Mouse (Mus musculus): ENCODE data around the gene Atl3.
"Not testable (repeated sequence)": the region's sequence is repeated elsewhere in the genome, so short reads cannot be mapped to it uniquely, and the experiment has no call there.

The Atl3 gene

GRCm38 (mm10) chr19:7493352-7494186 lies at the start of gene Atl3:
Atl3 (plus strand) TSS chr19:7494040.
- DNase-seq (ENCODE audit: low read depth, low spot score): peak; percentile 58

GRCm38 (mm10) chr19:7445105-7445504 lies 48.7 kb upstream of the Atl3 start:
- DNase-seq (ENCODE audit: low read depth, low spot score): no peak

GRCm38 (mm10) chr19:7445596-7445995 lies 48.2 kb upstream of the Atl3 start:
- no peak for DNase-seq (ENCODE audit: low read depth, low spot score)

GRCm38 (mm10) chr19:7456803-7457202 lies 37.0 kb upstream of the Atl3 start:
- DNase-seq (ENCODE audit: low read depth, low spot score): no peak

- DNase-seq (ENCODE audit: low read depth, low spot score): no peak
Observed at GRCm38 (mm10) chr19:7458901-7459300, 34.9 kb upstream of the Atl3 start.

GRCm38 (mm10) chr19:7459370-7459769 lies 34.5 kb upstream of the Atl3 start:
- no peak for DNase-seq (ENCODE audit: low read depth, low spot score)

- no peak for DNase-seq (ENCODE audit: low read depth, low spot score)
Observed at GRCm38 (mm10) chr19:7467915-7468314, 25.9 kb upstream of the Atl3 start.

GRCm38 (mm10) chr19:7470643-7471042 lies 23.2 kb upstream of the Atl3 start:
- no peak for DNase-seq (ENCODE audit: low read depth, low spot score)

- DNase-seq (ENCODE audit: low read depth, low spot score): no peak
Observed at GRCm38 (mm10) chr19:7479751-7480248, 14.0 kb upstream of the Atl3 start.

GRCm38 (mm10) chr19:7481541-7482265 lies 12.1 kb upstream of the Atl3 start:
- DNase-seq (ENCODE audit: low read depth, low spot score): peak; percentile 66

- no peak for DNase-seq (ENCODE audit: low read depth, low spot score)
Observed at GRCm38 (mm10) chr19:7482266-7482598, 11.6 kb upstream of the Atl3 start.

GRCm38 (mm10) chr19:7482599-7483511 lies 11.0 kb upstream of the Atl3 start, which contains the start of gene Rtn3:
Rtn3 (minus strand) TSS chr19:7483281.
- DNase-seq (ENCODE audit: low read depth, low spot score): peak; percentile 98

- DNase-seq (ENCODE audit: low read depth, low spot score): no peak
Observed at GRCm38 (mm10) chr19:7483512-7483882, 10.3 kb upstream of the Atl3 start.

- DNase-seq (ENCODE audit: low read depth, low spot score): no peak
Observed at GRCm38 (mm10) chr19:7484076-7484475, 9.8 kb upstream of the Atl3 start.

- no peak for DNase-seq (ENCODE audit: low read depth, low spot score)
Observed at GRCm38 (mm10) chr19:7487680-7488079, 6.2 kb upstream of the Atl3 start.

- no peak for DNase-seq (ENCODE audit: low read depth, low spot score)
Observed at GRCm38 (mm10) chr19:7491960-7492359, 1.9 kb upstream of the Atl3 start.

GRCm38 (mm10) chr19:7492682-7493081 lies 1.2 kb upstream of the Atl3 start:
- no peak for DNase-seq (ENCODE audit: low read depth, low spot score)

GRCm38 (mm10) chr19:7494187-7495015 lies 561 bp downstream of the Atl3 start:
- DNase-seq (ENCODE audit: low read depth, low spot score): peak; percentile 97

GRCm38 (mm10) chr19:7495221-7496038 lies 1.6 kb downstream of the Atl3 start:
- DNase-seq (ENCODE audit: low read depth, low spot score): no peak

- DNase-seq (ENCODE audit: low read depth, low spot score): not testable (repeated sequence)
Observed at GRCm38 (mm10) chr19:7496070-7496469, 2.2 kb downstream of the Atl3 start.

All from ES-CJ7 (cell line).